Mouse (Mus musculus): ENCODE measurements around the gene Tbc1d10c.
"Not testable (repeated sequence)": the region's sequence is repeated elsewhere in the genome, so short reads cannot be mapped to it uniquely, and the experiment has no call there.

Gene Tbc1d10c

DNA sequence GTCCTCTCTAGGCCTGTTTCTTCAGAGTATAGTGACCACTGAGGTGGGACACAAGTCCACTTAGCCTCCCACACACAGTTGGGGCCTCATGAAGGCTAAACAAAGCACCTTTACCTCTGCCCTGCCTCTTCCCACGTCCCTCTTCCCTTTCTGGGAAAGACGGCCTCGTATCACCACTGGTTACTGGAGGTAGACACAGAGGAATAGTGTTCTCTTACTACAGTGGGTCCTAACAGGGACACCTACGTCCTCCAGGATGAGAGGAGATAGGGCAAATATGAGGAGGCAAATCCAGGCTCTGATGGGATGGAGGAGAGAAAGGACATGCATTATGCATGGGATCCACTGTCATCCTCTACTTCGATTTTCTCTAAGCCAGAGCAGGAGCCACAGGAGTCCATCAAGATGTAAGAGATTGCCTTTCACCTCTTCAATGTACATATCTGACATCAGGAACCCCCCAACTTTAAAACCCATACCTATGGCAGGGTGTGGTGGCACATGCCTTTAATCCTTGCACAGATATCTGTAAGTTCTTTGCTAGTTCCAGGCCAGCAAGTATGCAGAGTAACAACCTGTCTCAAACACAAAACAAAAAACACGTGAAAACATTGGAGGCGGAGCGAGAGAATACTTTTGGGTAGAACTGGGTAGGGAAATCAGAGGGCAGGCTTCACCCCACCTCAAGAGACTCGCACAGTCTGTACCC is 43.1 kb downstream of the Tbc1d10c start:
- CTCF ChIA-PET = interaction anchor here (0.7 kb wide), 1 partner anchor 14 kb away, joined by 3 read pairs; no protein-coding TSS in a partner anchor

DNA sequence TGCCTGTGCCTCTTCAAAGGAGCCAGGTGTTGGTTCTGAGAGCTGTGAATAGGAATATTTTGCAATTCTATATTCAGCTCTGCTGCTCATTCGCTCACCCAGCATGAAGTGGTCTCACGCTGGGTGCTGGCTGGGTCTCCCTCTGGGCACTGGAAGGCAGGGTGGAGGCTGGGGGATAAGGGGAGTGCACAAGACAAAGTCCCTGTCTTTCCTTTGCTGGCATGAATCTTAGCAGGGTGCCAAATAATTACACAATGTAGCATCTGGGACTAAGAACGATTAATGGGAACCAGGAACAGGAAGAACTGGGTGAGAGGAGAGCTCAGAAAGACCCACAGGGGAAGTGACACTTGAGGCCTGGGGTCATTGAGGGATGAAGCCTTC is 44.1 kb downstream of the Tbc1d10c start:
- CTCF ChIA-PET = interaction anchor here (0.7 kb wide), 1 partner anchor 13 kb away, joined by 3 read pairs; no protein-coding TSS in a partner anchor

DNA sequence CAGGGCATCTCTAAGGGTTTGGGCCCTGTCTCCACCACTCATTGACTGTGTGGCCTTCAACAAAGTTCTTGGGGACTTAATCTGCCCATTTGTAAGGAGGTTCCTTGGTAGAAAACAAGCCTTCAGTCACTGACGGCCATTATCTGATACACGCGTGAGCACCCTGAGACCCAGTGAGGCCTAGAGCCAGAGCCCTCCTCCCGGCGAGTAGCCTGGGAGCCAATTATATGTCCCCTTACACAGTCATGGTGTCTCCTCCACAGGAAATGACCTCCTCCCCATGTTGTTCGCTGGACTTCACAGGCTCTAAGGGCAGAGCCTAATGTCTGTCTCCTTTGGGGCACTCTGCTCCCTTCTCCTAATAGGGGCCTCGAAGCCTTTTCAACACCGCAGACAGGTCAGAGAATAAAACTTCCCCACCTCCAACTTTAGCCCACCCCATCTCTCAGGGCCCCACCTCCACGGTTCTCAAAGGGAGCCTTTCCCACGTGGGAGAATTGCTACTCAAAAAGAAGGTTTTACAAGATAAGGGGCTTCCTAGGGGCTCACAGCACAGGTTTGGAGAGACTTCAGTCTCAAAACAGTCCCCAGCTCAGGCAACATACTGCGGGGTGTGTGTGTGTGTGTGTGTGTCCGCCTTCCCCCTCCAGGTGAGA is 44.6 kb downstream of the Tbc1d10c start:
- CTCF ChIA-PET = no interaction called here

DNA sequence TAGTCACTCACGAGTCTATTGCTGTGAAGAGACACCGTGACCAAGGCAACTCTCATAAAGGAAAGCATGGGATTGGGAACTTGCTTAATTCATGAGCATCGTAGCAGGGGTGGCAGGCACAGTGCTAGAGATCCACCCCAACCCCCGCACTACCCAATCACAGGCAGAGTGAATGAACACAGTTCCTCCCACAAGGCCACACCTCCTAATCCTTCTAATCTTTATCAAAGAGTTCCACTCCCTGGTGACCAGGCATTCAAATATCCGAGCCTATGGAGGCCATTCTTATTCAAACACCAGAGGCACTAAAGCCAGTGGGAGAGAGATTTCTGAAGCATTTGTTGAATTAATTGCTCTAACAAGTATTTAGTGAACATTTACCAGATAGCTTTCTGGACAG is 45.1 kb downstream of the Tbc1d10c start:
- CTCF ChIA-PET = no interaction called here

DNA sequence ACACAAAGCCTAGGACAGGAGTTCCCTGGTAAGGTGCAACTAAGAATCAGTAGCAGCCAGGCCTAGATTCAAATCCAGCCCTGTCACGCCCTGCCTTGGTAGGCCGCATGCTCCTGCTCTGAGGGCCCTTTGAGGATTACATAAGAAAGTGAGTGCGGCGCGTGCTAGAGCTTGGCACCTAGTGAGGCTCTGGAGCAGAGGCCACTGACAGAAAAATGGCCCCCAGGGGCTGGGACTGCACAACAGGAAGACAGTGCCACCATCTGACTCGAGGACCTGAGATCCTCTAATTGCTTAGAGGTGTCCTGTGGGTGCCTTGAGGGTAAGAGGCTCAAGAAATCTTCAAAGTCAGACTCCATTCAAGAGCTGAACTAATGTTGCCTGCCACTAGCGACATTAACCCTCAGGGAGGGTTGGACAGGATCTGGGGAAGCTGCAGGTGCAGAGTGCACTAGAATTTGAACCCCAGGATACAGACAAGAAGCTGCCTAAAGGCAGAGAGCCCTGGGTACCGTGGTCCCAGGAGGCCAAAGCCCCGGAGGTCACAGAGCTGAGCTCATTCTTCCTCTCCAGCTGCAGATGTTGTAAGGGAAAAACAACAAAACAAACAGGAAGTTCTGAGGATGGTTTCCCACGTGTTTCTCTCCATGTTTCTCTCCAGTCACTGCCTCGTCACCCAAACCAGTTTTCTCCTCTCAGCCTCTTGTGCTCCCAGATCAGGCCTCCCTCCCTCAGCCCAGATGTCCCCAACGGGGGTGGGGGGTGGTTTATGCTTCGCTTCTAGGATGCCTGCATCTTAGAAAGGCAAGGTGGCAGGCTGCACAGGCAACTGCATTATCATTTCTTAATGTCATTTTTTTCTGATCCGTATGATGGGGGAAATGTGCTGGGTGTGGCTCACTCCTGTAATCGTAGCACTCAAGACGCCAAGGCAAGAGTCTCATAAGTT is 46.3 kb downstream of the Tbc1d10c start:
- CTCF ChIA-PET = interaction anchor here (0.5 kb wide), 1 partner anchor 163 kb away, joined by 4 read pairs; no protein-coding TSS in a partner anchor

DNA sequence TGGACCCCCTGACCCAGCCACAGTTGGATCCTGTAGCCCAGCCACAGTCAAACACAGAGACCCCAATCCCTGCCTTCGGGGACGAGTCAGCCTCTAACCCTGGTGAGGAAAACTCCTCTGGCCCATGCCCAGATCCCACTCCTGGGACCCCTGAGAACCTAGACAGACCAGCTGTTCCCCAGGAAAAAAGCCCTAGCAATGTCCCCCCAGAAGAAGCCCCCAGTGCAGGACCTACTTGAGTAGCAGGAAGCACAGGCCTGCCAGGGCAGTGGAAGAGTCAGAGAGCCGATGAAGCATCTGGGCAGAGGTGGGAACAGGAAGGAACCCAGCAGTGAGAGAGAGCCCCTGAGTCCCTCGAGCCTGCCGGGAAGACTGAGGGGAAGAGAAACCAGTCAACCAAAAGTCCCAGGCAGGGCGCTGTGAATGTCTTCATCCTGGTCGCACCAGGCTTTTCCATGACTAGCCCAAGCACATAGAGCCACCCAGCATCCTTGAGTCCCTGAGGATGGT is 47.3 kb downstream of the Tbc1d10c start, which contains the start of gene Cabp4:
Gene Cabp4, minus strand, starts transcription at position 275 of the 510 bp plus-strand sequence.
- CTCF ChIA-PET = no interaction called here

DNA sequence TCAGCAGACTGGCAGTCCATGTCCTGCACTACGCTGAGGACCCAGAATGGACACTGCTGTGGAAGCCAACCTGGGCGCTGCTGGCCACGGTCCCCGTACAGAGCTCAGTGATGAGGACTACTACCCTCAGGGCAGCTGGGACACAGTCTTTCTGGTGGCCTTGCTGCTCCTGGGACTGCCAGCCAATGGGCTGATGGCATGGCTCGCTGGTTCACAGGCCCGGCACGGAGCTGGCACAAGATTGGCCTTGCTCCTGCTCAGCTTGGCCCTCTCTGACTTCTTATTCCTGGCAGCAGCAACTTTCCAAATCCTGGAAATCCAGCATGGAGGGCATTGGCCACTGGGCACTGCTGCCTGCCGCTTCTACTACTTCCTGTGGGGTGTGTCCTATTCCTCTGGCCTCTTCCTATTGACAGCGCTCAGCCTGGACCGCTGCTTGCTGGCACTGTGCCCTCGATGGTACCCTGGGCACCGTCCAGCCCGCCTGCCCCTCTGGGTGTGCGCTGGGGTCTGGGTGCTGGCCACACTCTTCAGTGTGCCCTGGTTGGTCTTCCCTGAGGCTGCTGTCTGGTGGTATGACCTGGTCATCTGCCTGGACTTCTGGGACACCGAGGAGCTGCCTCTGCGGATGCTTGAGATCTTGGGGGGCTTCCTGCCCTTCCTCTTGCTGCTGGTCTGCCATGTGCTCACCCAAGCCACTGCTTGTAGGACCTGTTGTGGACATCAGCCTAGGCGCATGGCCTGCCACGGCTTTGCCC is 48.5 kb downstream of the Tbc1d10c start:
- CTCF ChIA-PET = interaction anchor here (0.6 to 0.7 kb wide), 2 partner anchors 13 to 59 kb away, joined by 6 to 7 read pairs; partner anchors contain the start of gene Rad9a

DNA sequence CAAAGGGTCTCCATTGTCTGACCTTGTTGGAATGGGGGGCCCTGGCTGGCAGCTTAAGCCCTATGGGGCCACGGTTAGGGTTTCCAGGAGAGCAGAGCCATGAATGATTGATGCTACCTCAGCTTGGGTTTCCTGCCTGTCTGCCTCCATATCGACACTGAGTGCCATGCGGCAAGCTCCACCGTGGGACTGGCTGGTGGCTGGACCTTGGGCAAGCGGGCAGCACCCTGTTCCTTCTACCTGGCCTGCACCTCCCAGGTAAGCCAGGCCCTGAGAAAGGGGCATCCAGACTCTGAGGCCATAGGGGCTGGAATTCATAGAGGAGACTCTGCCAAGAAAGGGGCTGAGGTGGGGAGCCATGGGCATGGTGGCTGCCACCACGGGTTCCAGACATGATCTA is 50.9 kb downstream of the Tbc1d10c start:
- CTCF ChIA-PET = interaction anchor here (1.2 kb wide), 1 partner anchor 17 kb away, joined by 3 read pairs; no protein-coding TSS in a partner anchor

DNA sequence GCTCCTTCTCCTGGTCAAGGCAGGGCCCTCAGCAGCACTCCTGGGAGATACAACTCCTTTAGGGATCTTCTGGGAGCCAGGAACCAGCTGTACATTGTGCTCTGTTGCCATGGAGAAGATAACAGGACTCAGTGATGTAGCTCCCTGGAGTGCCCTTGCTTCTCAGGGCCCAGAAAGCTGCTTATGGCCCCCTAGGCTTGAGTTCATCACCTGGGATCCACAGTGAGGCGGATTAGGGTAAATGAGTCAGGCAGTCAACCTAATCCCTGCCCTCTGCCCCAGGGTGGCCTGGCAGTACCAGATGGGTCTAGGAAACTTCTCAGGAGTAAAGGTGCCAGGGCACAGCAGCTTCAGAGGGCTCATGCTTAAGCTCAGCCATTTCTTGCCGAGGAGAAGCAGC is 51.6 kb downstream of the Tbc1d10c start, which contains the start of gene Gpr152:
Gene Gpr152, plus strand, starts transcription at position 342 of the 400 bp plus-strand sequence.
- CTCF ChIA-PET = interaction anchor here (1.2 kb wide), 1 partner anchor 17 kb away, joined by 3 read pairs; no protein-coding TSS in a partner anchor

DNA sequence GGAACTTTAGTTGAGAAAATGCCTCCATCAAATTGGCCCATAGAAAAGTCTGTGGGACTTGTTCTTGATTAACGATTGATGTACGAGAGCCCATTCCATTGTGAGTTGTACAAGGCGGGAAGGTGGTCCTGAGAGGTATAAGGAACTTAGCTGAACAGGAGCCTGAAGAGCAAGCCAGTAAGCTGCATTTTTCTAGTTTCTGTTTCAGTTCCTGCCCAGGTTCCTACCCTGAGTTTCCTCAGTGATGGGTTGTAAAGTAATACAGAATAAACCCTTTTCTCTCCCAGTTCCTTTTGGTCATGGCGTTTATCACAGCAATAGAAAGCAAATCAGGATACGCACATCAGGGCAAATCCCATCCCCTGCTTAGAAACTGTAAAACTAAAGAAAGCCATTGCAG is 53.2 kb downstream of the Tbc1d10c start:
- CTCF ChIA-PET = interaction anchor here (0.6 to 1.1 kb wide), 4 partner anchors 13 to 51 kb away, joined by 3 to 6 read pairs (median 3); no protein-coding TSS in a partner anchor

DNA sequence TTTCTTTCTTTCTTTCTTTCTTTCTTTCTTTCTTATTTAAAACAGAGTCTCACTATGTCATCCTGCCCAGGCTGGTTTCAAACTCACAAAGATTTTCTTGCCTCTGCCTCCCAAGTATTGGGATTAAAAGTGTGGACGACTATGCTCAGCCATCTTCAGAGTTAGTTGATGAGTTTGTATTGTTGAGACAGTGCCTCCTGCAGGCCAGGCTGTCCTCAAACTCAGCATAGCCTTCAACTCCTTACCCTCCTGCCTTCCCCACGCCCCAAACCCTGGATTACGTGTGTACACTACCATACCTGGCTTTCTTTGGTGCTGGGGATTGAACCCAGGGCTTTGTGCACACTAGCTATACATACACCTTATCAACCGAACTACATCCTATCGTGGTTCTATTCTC is 54.6 kb downstream of the Tbc1d10c start:
- CTCF ChIA-PET = no interaction called here

DNA sequence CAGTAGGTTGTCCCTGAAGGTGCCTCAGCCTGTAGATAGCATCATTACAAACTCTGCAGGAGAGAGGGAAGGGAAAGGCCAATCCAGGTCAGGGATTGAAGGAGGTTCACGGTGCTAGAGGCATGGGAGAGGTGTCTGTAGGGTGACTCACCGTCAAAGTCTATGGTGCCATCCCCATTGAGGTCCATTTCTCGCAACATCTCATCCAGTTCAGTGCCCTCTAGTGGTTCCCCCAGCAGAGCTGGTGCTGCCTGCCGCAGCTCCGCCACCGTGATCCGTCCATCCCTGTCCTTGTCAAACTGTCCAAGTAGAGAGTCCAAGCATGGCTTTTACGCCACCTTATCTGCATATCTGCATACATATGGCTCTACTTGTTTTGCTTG is 55.1 kb downstream of the Tbc1d10c start:
- CTCF ChIA-PET = not testable (repeated sequence)

DNA sequence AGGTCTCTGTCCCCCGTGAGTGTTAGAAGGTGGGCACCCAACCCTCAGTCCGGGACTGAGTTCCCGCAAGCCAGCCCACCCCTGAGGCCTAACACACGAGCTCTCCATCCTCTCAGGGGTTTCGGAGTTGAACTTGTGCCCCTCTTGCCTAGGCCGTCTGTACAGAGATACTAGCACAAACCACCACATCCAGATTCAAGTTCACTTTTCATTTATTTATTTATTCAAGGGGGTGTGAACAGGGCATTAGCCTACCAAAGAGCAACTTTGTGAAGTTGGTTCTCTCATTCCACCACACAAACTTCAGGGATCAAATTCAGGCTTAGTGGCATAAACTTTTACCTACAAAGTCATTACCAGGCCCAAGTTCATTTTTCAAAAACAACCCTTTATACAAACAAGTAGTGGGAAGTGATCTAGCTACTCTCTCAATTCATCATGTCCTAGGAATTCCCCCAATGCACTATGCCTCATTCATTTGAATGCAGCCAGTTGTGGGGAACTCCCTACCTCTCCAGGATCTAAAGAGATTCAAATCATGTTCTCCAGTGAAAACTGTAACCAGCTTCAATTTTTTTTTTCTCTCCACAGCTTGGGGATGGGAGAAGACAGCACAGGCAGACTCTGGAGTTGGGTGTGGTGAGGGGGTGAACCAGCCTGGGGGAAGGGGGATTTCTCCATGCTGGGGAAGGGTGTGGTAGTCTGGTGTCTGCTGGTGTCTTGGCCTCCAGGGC is 55.7 kb downstream of the Tbc1d10c start:
- CTCF ChIA-PET = not testable (repeated sequence)

DNA sequence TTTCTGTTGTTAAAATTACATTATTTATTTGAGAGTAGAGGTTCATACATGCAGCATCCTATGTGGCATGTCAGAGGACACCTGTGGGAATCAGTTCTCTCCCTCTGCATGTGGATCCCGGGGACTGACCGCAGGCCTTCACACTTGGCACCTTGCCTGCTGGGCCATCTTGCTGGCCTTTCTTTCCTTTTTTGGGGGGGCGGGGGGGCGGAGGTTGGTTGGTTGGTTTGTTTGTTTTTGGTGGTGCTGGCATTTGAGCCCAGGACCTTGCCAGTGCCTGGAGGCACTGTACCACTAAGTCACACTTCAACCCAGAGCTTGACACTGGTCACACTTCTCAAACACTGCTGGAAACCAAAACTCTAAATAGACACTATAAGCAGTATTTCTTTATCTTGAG is 56.7 kb downstream of the Tbc1d10c start:
- CTCF ChIA-PET = interaction anchor here (0.8 kb wide), 1 partner anchor 13 kb away, joined by 3 read pairs; no protein-coding TSS in a partner anchor

All from spleen, embryonic (tissue).